Mouse (Mus musculus): ENCODE data around the gene Lamtor3.

- TF ChIP-seq CTCF (IDR thresholded peaks at IDR 0.05; ENCODE audit: low read depth) (no peak), EP300 (IDR thresholded peaks at IDR 0.05; ENCODE audit: low read depth) (no peak)
Measured at GRCm38 (mm10) chr3:137893789-137894188, 24.5 kb upstream of the Lamtor3 start.
